Mouse (Mus musculus) liver (tissue): Measurements from ENCODE around the gene Etv5.
"Not testable (repeated sequence)": the region's sequence is repeated elsewhere in the genome, so short reads cannot be mapped to it uniquely, and the experiment has no call there.

ENCODE experiments used
- DNase-seq: peaks from one replicate; pipeline ENCODE4 v3.0.0-alpha.2; 2020; ENCODE audit warnings: mixed read lengths

Gene Etv5

GRCm38 (mm10) chr16:22390348-22390897 is 49.1 kb downstream of the Etv5 start:
- DNase-seq = no peak

- DNase-seq = no peak
These were observed 50.2 kb downstream of the Etv5 start for GRCm38 (mm10) chr16:22389146-22389911.

- DNase-seq = no peak
These were observed 51.8 kb downstream of the Etv5 start for GRCm38 (mm10) chr16:22387731-22388130.

GRCm38 (mm10) chr16:22382018-22382417 is 57.5 kb downstream of the Etv5 start:
- not testable (repeated sequence) for DNase-seq

GRCm38 (mm10) chr16:22380981-22381380 is 58.5 kb downstream of the Etv5 start:
- no peak for DNase-seq

GRCm38 (mm10) chr16:22379986-22380385 is 59.5 kb downstream of the Etv5 start:
- DNase-seq = no peak

- DNase-seq = no peak
These were observed 60.2 kb downstream of the Etv5 start for GRCm38 (mm10) chr16:22379342-22379741.

GRCm38 (mm10) chr16:22377714-22378113 is 61.8 kb downstream of the Etv5 start:
- no peak for DNase-seq

GRCm38 (mm10) chr16:22374898-22375297 is 64.6 kb downstream of the Etv5 start:
- DNase-seq = no peak

- no peak for DNase-seq
These were observed 66.8 kb downstream of the Etv5 start for GRCm38 (mm10) chr16:22372701-22373124.

- DNase-seq = no peak
These were observed 67.3 kb downstream of the Etv5 start for GRCm38 (mm10) chr16:22372225-22372624.

GRCm38 (mm10) chr16:22367099-22367498 is 72.4 kb downstream of the Etv5 start:
- DNase-seq = no peak

- DNase-seq = no peak
These were observed 73.5 kb downstream of the Etv5 start for GRCm38 (mm10) chr16:22366040-22366439.

- DNase-seq = no peak
These were observed 73.9 kb downstream of the Etv5 start for GRCm38 (mm10) chr16:22365596-22365995.

- DNase-seq = peak; percentile 13
These were observed 80.7 kb downstream of the Etv5 start for GRCm38 (mm10) chr16:22358701-22359354.

GRCm38 (mm10) chr16:22354177-22354576 is 85.3 kb downstream of the Etv5 start:
- not testable (repeated sequence) for DNase-seq

- no peak for DNase-seq
These were observed 85.9 kb downstream of the Etv5 start for GRCm38 (mm10) chr16:22353639-22354038.

GRCm38 (mm10) chr16:22351194-22351593 is 88.3 kb downstream of the Etv5 start:
- no peak for DNase-seq

GRCm38 (mm10) chr16:22349798-22350197 is 89.7 kb downstream of the Etv5 start:
- DNase-seq = peak; percentile 11

- no peak for DNase-seq
These were observed 90.8 kb downstream of the Etv5 start for GRCm38 (mm10) chr16:22348478-22349270.

GRCm38 (mm10) chr16:22348014-22348413 is 91.5 kb downstream of the Etv5 start:
- no peak for DNase-seq

- no peak for DNase-seq
These were observed 98.3 kb downstream of the Etv5 start for GRCm38 (mm10) chr16:22341236-22341671.

GRCm38 (mm10) chr16:22335781-22336180 is 103.7 kb downstream of the Etv5 start:
- no peak for DNase-seq
